Mouse (Mus musculus) brain, embryonic 14.5 days (tissue): ENCODE results near the gene Ascc1.

ENCODE experiments used
- CTCF ChIP-seq: fragments of 200-500 bp; IDR thresholded peaks from 2 replicates; pipeline ENCODE4 v1.5.1; 2012; ENCODE audit warnings: inconsistent platforms, mild to moderate bottlenecking, moderate library complexity, borderline replicate concordance; ENCODE audit not compliant: insufficient read depth, insufficient read length; ENCODE audit errors: extremely low read depth
- POLR2A ChIP-seq: fragments of 200-500 bp; IDR thresholded peaks from 2 replicates; pipeline ENCODE4 v1.6.1; 2012; ENCODE audit warnings: mild to moderate bottlenecking, inconsistent platforms, borderline replicate concordance; ENCODE audit not compliant: poor library complexity, insufficient read depth, insufficient read length, severe bottlenecking; ENCODE audit errors: extremely low read depth

- TF ChIP-seq CTCF (no peak), POLR2A (no peak)
Observed at GRCm38 (mm10) chr10:60023751-60024150, 21.1 kb downstream of the Ascc1 start.
